Mouse (Mus musculus) embryonic facial prominence, embryonic 13.5 days (tissue): ENCODE data around the gene Lmnb2. TPM values are rescaled to one million over a fixed set of nuclear protein-coding genes. Genes with fewer than 3 reads are reported as not detected.

ENCODE experiments used
- ATAC-seq: fragments of 200-750 bp; cut with Nextera tagmentation; 2 replicates; pipeline ENCODE4 v1.8.0; 2017; ENCODE audit warnings: low read depth; ENCODE audit not compliant: insufficient number of reproducible peaks, insufficient read depth, low FRiP score, low TSS enrichment
- H3K27ac ChIP-seq: fragments of 300-500 bp; sonication (generic); 2 replicates; pipeline ENCODE4 v1.5.1; 2015; ENCODE audit warnings: moderate library complexity, mild to moderate bottlenecking, inconsistent platforms
- H3K27me3 ChIP-seq: fragments of 300-500 bp; sonication (generic); 2 replicates; pipeline ENCODE4 v1.6.1; 2015; ENCODE audit warnings: mild to moderate bottlenecking, inconsistent platforms
- H3K36me3 ChIP-seq: fragments of 300-500 bp; sonication (generic); 2 replicates; pipeline ENCODE4 v1.6.1; 2015; ENCODE audit warnings: mild to moderate bottlenecking, inconsistent platforms
- H3K4me1 ChIP-seq: fragments of 300-500 bp; sonication (generic); 2 replicates; pipeline ENCODE4 v1.6.1; 2015; ENCODE audit warnings: inconsistent platforms
- H3K4me2 ChIP-seq: fragments of 300-500 bp; sonication (generic); 2 replicates; pipeline ENCODE4 v1.6.1; 2015; ENCODE audit warnings: moderate library complexity, mild to moderate bottlenecking, inconsistent platforms
- H3K4me3 ChIP-seq: fragments of 300-500 bp; sonication (generic); 2 replicates; pipeline ENCODE4 v1.5.1; 2015; ENCODE audit warnings: mild to moderate bottlenecking, inconsistent platforms
- H3K9ac ChIP-seq: fragments of 300-500 bp; sonication (generic); 2 replicates; pipeline ENCODE4 v1.6.1; 2015; ENCODE audit warnings: mild to moderate bottlenecking, inconsistent platforms
- H3K9me3 ChIP-seq: fragments of 300-500 bp; sonication (generic); 2 replicates; pipeline ENCODE4 v1.6.1; 2016; ENCODE audit warnings: inconsistent platforms
- WGBS: fragments of 180-500 bp; shearing (Covaris S2); methylation state at CpG from one replicate; pipeline ENCODE4 v1.1.7; 2015; ENCODE audit warnings: mixed read lengths; 5-methylcytosine and 5-hydroxymethylcytosine counted together
- polyA plus RNA-seq: library from polyadenylated mRNA; unstranded; fragments of >200 nt; fragmentation: Nextera tagmentation; extraction: Ambion mirVana; gene quantifications from 2 replicates; pipeline ENCODE4 v1.2.1, GENCODE M21; 2015

Gene Lmnb2
- polyA plus RNA-seq, 1 experiment from 2014 or later: 63.4 TPM

GRCm38 (mm10) chr10:80904004-80904693 lies 13.9 kb downstream of the Lmnb2 start:
- 88% methylated on average over 28 of the region's 28 CpGs for WGBS
- Histone ChIP-seq H3K9me3 (no peaks in the 10 kb centered on the region), H3K4me2 (no peak overlapping the region), H3K36me3 (peaks cover 77% of the 10 kb centered on the region), H3K27me3 (no peaks in the 10 kb centered on the region), H3K9ac (no peak overlapping the region), H3K27ac (no peak overlapping the region), H3K4me1 (peaks cover 9% of the 10 kb centered on the region), H3K4me3 (no peak overlapping the region)
- no peak for ATAC-seq

DNA sequence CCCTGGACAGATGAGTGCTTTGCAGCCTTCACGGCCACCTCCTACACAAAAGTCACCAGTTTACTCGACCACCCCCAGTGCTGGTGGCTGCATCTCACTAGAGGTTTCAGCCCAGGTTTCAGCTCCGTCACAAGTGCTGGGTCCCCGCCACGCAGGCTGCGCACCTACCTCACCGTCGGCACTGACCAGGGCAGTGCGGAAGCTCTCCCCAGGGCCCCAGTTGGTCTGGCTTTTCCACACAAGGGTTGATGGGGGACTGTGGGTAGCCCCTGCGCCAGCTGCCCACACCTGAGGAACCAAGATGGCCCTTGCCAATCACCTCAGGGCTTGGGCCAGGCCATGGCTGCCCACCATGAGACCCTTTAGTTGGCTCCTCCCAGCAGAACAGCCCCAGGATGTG lies 14.8 kb downstream of the Lmnb2 start:
- H3K4me3 ChIP-seq: no peak overlapping the region
- no peaks in the 10 kb centered on the region for H3K27me3 ChIP-seq
- H3K27ac ChIP-seq: no peak overlapping the region
- 94% methylated on average over 10 of the region's 10 CpGs for WGBS
- H3K4me1 ChIP-seq: peaks cover 10% of the 10 kb centered on the region
- no peak overlapping the region for H3K9ac ChIP-seq
- H3K36me3 ChIP-seq: peaks cover 76% of the 10 kb centered on the region
- no peaks in the 10 kb centered on the region for H3K9me3 ChIP-seq
- H3K4me2 ChIP-seq: no peak overlapping the region
- ATAC-seq: no peak

GRCm38 (mm10) chr10:80902273-80902940 lies 15.6 kb downstream of the Lmnb2 start:
- 89% methylated on average over 9 of the region's 9 CpGs for WGBS
- no peak overlapping the region for H3K4me2 ChIP-seq
- ATAC-seq: no peak
- H3K9ac ChIP-seq: no peak overlapping the region
- H3K27me3 ChIP-seq: no peaks in the 10 kb centered on the region
- H3K27ac ChIP-seq: no peak overlapping the region
- peaks cover 74% of the 10 kb centered on the region for H3K36me3 ChIP-seq
- no peaks in the 10 kb centered on the region for H3K9me3 ChIP-seq
- peaks cover 16% of the 10 kb centered on the region for H3K4me1 ChIP-seq
- no peak overlapping the region for H3K4me3 ChIP-seq

DNA sequence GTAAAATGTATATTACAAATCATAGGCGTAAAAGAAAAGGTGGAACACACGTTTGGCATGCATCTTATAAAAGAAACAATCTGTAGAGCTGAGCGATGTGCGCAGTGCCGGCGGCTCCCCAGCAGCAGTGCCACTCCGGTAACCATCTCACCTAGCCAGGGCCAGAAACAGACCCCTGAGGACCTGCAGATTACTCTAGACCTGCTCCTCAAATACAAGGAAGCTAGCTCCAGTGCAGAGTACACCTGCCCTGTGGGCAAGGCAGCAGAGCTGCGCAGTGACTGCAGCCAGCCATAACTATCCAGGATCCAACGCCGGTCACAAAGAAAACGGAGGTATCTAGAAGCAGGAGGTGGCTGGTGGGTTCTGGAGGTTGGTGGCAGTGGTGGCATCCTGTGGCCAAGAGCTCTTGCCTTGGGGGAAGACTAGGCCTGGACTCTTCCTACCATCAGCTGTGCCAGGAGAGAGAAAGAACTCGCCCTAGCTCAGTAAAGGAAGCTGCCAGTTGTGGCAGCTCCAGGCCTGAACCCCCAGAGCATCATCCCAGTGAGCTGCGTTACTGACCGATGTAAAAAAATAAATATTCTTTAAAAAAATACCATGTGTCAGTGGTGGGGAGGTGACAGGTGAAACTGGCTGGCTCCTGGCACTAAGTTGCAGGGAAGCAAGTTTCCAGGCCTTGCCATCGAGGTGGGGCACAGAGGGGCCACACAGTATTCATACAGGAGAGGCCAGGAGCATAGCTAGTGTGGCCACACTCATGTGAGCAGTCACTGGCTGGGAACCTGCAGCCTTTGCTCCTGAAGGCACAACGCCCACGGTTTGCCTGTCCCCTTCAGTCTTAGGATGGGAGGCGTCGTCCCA lies 16.4 kb downstream of the Lmnb2 start:
- peak overlapping the region; percentile 73 for H3K27ac ChIP-seq
- peak overlapping the region; percentile 98 for H3K4me2 ChIP-seq
- WGBS: 88% methylated on average over 19 of the region's 19 CpGs
- peaks cover 16% of the 10 kb centered on the region for H3K4me1 ChIP-seq
- H3K4me3 ChIP-seq: peak overlapping the region; percentile 86; the same call in 1 of the 2 replicates
- H3K27me3 ChIP-seq: no peaks in the 10 kb centered on the region
- no peak for ATAC-seq
- no peaks in the 10 kb centered on the region for H3K9me3 ChIP-seq
- H3K36me3 ChIP-seq: peaks cover 70% of the 10 kb centered on the region
- peak overlapping the region; percentile 46 for H3K9ac ChIP-seq

- H3K4me2 ChIP-seq: peak within 1 kb of the TSS; percentile 98
- H3K27me3 ChIP-seq: no peaks in the 10 kb centered on the region
- peak within 1 kb of the TSS; percentile 82 for H3K27ac ChIP-seq
- peaks cover 59% of the 10 kb centered on the region for H3K36me3 ChIP-seq
- peak; percentile 94 for ATAC-seq
- under 1% methylated on average over 72 of the region's 72 CpGs for WGBS
- no peaks in the 10 kb centered on the region for H3K9me3 ChIP-seq
- peak within 1 kb of the TSS; percentile 86 for H3K4me3 ChIP-seq
- H3K4me1 ChIP-seq: peaks cover 16% of the 10 kb centered on the region
- H3K9ac ChIP-seq: peak within 1 kb of the TSS; percentile 86
Observed at GRCm38 (mm10) chr10:80900318-80901247, 17.5 kb downstream of the Lmnb2 start, which contains the start of gene Timm13. TSS of gene Timm13 (minus strand) at chr10:80900969.

GRCm38 (mm10) chr10:80899591-80900317 lies 18.3 kb downstream of the Lmnb2 start:
- H3K4me2 ChIP-seq: peak overlapping the region; percentile 98
- H3K9me3 ChIP-seq: no peaks in the 10 kb centered on the region
- peak overlapping the region; percentile 86 for H3K9ac ChIP-seq
- H3K27ac ChIP-seq: peak overlapping the region; percentile 82; the same call in 1 of the 2 replicates
- peaks cover 16% of the 10 kb centered on the region for H3K4me1 ChIP-seq
- H3K36me3 ChIP-seq: peaks cover 51% of the 10 kb centered on the region
- no peaks in the 10 kb centered on the region for H3K27me3 ChIP-seq
- 11% methylated on average over 25 of the region's 25 CpGs for WGBS
- peak overlapping the region; percentile 86 for H3K4me3 ChIP-seq
- ATAC-seq: no peak

DNA sequence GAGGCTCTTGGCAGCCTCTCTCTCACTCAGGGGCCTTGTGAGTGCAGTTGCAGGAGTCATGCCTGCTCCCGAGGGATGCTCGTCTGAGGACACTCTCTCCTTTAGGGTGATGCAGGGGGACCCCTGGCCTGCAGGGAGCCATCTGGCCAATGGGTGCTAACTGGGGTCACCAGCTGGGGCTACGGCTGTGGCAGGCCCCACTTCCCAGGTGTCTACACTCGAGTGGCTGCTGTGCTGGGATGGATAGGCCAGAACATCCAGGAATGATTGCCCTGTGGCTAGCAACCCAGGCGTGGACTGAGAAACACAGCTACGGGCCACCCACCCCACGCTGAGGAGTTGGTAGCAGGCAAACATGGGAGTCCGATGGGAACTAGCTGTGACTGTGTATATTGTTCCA lies 19.0 kb downstream of the Lmnb2 start:
- Histone ChIP-seq H3K9ac (peak overlapping the region; percentile 86; the same call in 1 of the 2 replicates), H3K4me3 (peak overlapping the region; percentile 86; the same call in 1 of the 2 replicates), H3K9me3 (no peaks in the 10 kb centered on the region), H3K27me3 (no peaks in the 10 kb centered on the region), H3K36me3 (peaks cover 44% of the 10 kb centered on the region), H3K27ac (no peak overlapping the region), H3K4me1 (peaks cover 16% of the 10 kb centered on the region), H3K4me2 (peak overlapping the region; percentile 98)
- 92% methylated on average over 8 of the region's 8 CpGs for WGBS
- no peak for ATAC-seq

GRCm38 (mm10) chr10:80897861-80898510 lies 20.1 kb downstream of the Lmnb2 start:
- Histone ChIP-seq H3K27ac (no peak overlapping the region), H3K36me3 (peaks cover 34% of the 10 kb centered on the region), H3K27me3 (no peaks in the 10 kb centered on the region), H3K9ac (peak overlapping the region; percentile 49), H3K9me3 (no peaks in the 10 kb centered on the region), H3K4me2 (peak overlapping the region; percentile 30), H3K4me3 (peak overlapping the region; percentile 5; the same call in 1 of the 2 replicates), H3K4me1 (peaks cover 16% of the 10 kb centered on the region)
- ATAC-seq: no peak
- WGBS: 39% methylated on average over 41 of the region's 41 CpGs

GRCm38 (mm10) chr10:80896581-80897485 lies 21.2 kb downstream of the Lmnb2 start:
- no peak overlapping the region for H3K27ac ChIP-seq
- no peak for ATAC-seq
- 0 out of 2 replicates have a peak overlapping the region, but pooled peaks have one; percentile 16 for H3K9ac ChIP-seq
- H3K4me3 ChIP-seq: no peak overlapping the region
- H3K4me2 ChIP-seq: no peak overlapping the region
- H3K27me3 ChIP-seq: no peaks in the 10 kb centered on the region
- 73% methylated on average over 24 of the region's 24 CpGs for WGBS
- peaks cover 16% of the 10 kb centered on the region for H3K4me1 ChIP-seq
- H3K36me3 ChIP-seq: peaks cover 22% of the 10 kb centered on the region
- no peaks in the 10 kb centered on the region for H3K9me3 ChIP-seq
